Comparison of ENCODE assay signal across 8 mouse cellular contexts in genomic region chr8:111876355-111876948, GRCm38 (mm10). TPM values are rescaled to one million over a fixed set of nuclear protein-coding genes. Genes with fewer than 3 reads are reported as not detected.
DNase-seq lines count a peak whose midpoint lies in the region; ATAC-seq and TF ChIP-seq lines count a peak whose summit lies in the region.

Gene Tmem170 (minus strand): TSS chr8:111876750.

- TF ChIP-seq POLR2A in CH12.LX (IDR thresholded peaks at IDR 0.05; ENCODE audit: low read depth, low read length), result peak; percentile 74

- peak within 1 kb of the TSS; percentile 73 to 92 (median 77) for H3K4me3 ChIP-seq in CH12.LX (replicated peaks in 1 of 3; ENCODE audit: low read depth in 2 of 3, low read length in 2 of 3, poor library complexity in 1 of 3)
- peak within 1 kb of the TSS; percentile 55 for H3K4me3 ChIP-seq in forebrain, embryonic 11.5 days (ENCODE audit: low read depth, low read length)
- peak within 1 kb of the TSS; percentile 87 for H3K4me3 ChIP-seq in heart, embryonic 16.5 days (ENCODE audit: low read length)
- peak within 1 kb of the TSS; percentile 90 for H3K4me3 ChIP-seq in liver, embryonic 15.5 days (replicated peaks)
- H3K4me3 ChIP-seq in neural tube, embryonic 12.5 days, result peak within 1 kb of the TSS; percentile 80

- peak; percentile 99 for ATAC-seq in forebrain, embryonic 11.5 days (replicated peaks; ENCODE audit: low FRiP score)
- ATAC-seq in heart, embryonic 16.5 days (replicated peaks; ENCODE audit: extremely low read depth, insufficient read depth, low FRiP score), result peak; percentile 100
- peak; percentile 99 for ATAC-seq in liver, embryonic 15.5 days (ENCODE audit: insufficient read depth)
- peak; percentile 99 for ATAC-seq in neural tube, embryonic 12.5 days (ENCODE audit: low FRiP score, low read depth)

- H3K27ac ChIP-seq in CH12.LX (ENCODE audit: insufficient read depth, low read depth), result no peak within 1 kb of the TSS; the same call in 1 of the 2 replicates
- no peak within 1 kb of the TSS for H3K27ac ChIP-seq in forebrain, embryonic 11.5 days (ENCODE audit: low read depth, low read length)
- H3K27ac ChIP-seq in heart, embryonic 16.5 days (ENCODE audit: low read length), result peak within 1 kb of the TSS; percentile 70
- H3K27ac ChIP-seq in liver, embryonic 15.5 days (replicated peaks), result peak within 1 kb of the TSS; percentile 86
- no peak within 1 kb of the TSS for H3K27ac ChIP-seq in neural tube, embryonic 12.5 days

- no peaks in the 10 kb centered on the region for H3K27me3 ChIP-seq in CH12.LX (replicated peaks)
- H3K27me3 ChIP-seq in forebrain, embryonic 11.5 days (ENCODE audit: control insufficient read depth, insufficient read depth, low read length), result no peaks in the 10 kb centered on the region
- no peaks in the 10 kb centered on the region for H3K27me3 ChIP-seq in heart, embryonic 16.5 days (ENCODE audit: control insufficient read depth, insufficient read depth, low read length)
- H3K27me3 ChIP-seq in liver, embryonic 15.5 days, result no peaks in the 10 kb centered on the region
- no peaks in the 10 kb centered on the region for H3K27me3 ChIP-seq in neural tube, embryonic 12.5 days (replicated peaks)

- peak within 1 kb of the TSS; percentile 77 for H3K4me2 ChIP-seq in CH12.LX (ENCODE audit: insufficient read depth, low read depth, poor library complexity, severe bottlenecking)
- H3K4me2 ChIP-seq in forebrain, embryonic 11.5 days (ENCODE audit: low read depth, low read length, severe bottlenecking), result peak within 1 kb of the TSS; percentile 84
- H3K4me2 ChIP-seq in heart, embryonic 16.5 days (ENCODE audit: low read depth, low read length), result peak within 1 kb of the TSS; percentile 85
- peak within 1 kb of the TSS; percentile 96 for H3K4me2 ChIP-seq in liver, embryonic 15.5 days
- peak within 1 kb of the TSS; percentile 86 for H3K4me2 ChIP-seq in neural tube, embryonic 12.5 days (replicated peaks)

- TF ChIP-seq RAD21 in CH12.LX (IDR thresholded peaks at IDR 0.05; ENCODE audit: low read depth, low read length), result peak; percentile 60

- WGBS in forebrain, embryonic 11.5 days, result under 1% methylated on average over 47 of the region's 53 CpGs
- 0% methylated on average over 44 of the region's 53 CpGs for WGBS in heart, embryonic 16.5 days
- under 1% methylated on average over 53 of the region's 53 CpGs for WGBS in liver, embryonic 15.5 days (ENCODE audit: insufficient replicate concordance)
- whole genome bisulfite sequencing in neural tube, embryonic 12.5 days, result under 1% methylated on average over 53 of the region's 53 CpGs

- no peak for TF ChIP-seq EP300 in CH12.LX (IDR thresholded peaks at IDR 0.05; ENCODE audit: low read length)

- no peaks in the 10 kb centered on the region for H3K9me3 ChIP-seq in CH12.LX (replicated peaks; ENCODE audit: low read length)
- no peaks in the 10 kb centered on the region for H3K9me3 ChIP-seq in forebrain, embryonic 11.5 days (ENCODE audit: control insufficient read depth, low read length)
- H3K9me3 ChIP-seq in heart, embryonic 16.5 days (replicated peaks; ENCODE audit: control insufficient read depth, low read length), result no peaks in the 10 kb centered on the region
- no peaks in the 10 kb centered on the region for H3K9me3 ChIP-seq in liver, embryonic 15.5 days (replicated peaks)
- H3K9me3 ChIP-seq in neural tube, embryonic 12.5 days, result no peaks in the 10 kb centered on the region

- peak; percentile 99 for DNase-seq in CH12.LX (ENCODE audit: extremely low read depth)
- peak; percentile 99 for DNase-seq in c-Kit-positive CD71-positive TER-119-negative erythroid progenitor cells, embryonic 14.5 days (ENCODE audit: low read depth)
- peak; percentile 98 for DNase-seq in forebrain, embryonic 11.5 days (ENCODE audit: low spot score)
- DNase-seq in kidney, postnatal 36 days, result peak; percentile 98 to 99
- peak; percentile 93 for DNase-seq in telencephalon, adult 2 months (ENCODE audit: low read depth, low spot score)

- dilution Hi-C loops in CH12.LX (cut with MboI; ENCODE audit: extremely low pct_ligation_motif_present, extremely low pct_unique_long_range_greater_than_20kb, low sequenced_read_pairs), result no loop called here

- H3K4me1 ChIP-seq in CH12.LX (ENCODE audit: control insufficient read depth in 1 of 2, insufficient read depth in 2 of 2), result peaks cover 4 to 9% of the 10 kb centered on the region in 2 experiments; a peak in 3 of 4 replicates
- no peaks in the 10 kb centered on the region for H3K4me1 ChIP-seq in forebrain, embryonic 11.5 days (replicated peaks; ENCODE audit: control insufficient read depth, insufficient read depth, low read length)
- peaks cover 3% of the 10 kb centered on the region for H3K4me1 ChIP-seq in heart, embryonic 16.5 days (ENCODE audit: control insufficient read depth, insufficient read depth, low read length)
- H3K4me1 ChIP-seq in liver, embryonic 15.5 days (replicated peaks), result peaks cover 19% of the 10 kb centered on the region
- peaks cover 6% of the 10 kb centered on the region; the same call in 1 of the 2 replicates for H3K4me1 ChIP-seq in neural tube, embryonic 12.5 days

- in situ Hi-C loops in CH12.LX (cut with MboI; ENCODE audit: low pct_ligation_motif_present, low pct_unique_long_range_greater_than_20kb, low sequenced_read_pairs), result loop anchor here (10.0 kb wide), 1 partner anchor 118 kb away; the partner anchor contains the start of gene Adat1

- TF ChIP-seq CTCF in CH12.LX (conservative IDR thresholded peaks at IDR 0.05 in 1 of 2, IDR thresholded peaks at IDR 0.05 in 1 of 2; ENCODE audit: low read depth in 2 of 2, low read length in 2 of 2), result peak; percentile 63 to 93

- no peaks in the 10 kb centered on the region for H3K79me2 ChIP-seq in CH12.LX (replicated peaks; ENCODE audit: control insufficient read depth, extremely low read depth, insufficient read depth, poor library complexity, severe bottlenecking)

- H3K9ac ChIP-seq in CH12.LX (ENCODE audit: insufficient read depth, low read depth), result peak within 1 kb of the TSS; percentile 57
- peak within 1 kb of the TSS; percentile 48 for H3K9ac ChIP-seq in forebrain, embryonic 11.5 days (ENCODE audit: low read length)
- H3K9ac ChIP-seq in heart, embryonic 16.5 days (ENCODE audit: low read length), result peak within 1 kb of the TSS; percentile 75
- peak within 1 kb of the TSS; percentile 82 for H3K9ac ChIP-seq in liver, embryonic 15.5 days
- H3K9ac ChIP-seq in neural tube, embryonic 12.5 days, result peak within 1 kb of the TSS; percentile 70

- peaks cover 0 to 6% of the 10 kb centered on the region in 2 experiments for H3K36me3 ChIP-seq in CH12.LX (replicated peaks in 1 of 2; ENCODE audit: control insufficient read depth in 1 of 2, insufficient read depth in 1 of 2, low read length in 1 of 2)
- H3K36me3 ChIP-seq in forebrain, embryonic 11.5 days (ENCODE audit: control insufficient read depth, insufficient read depth, low read length), result no peaks in the 10 kb centered on the region
- no peaks in the 10 kb centered on the region for H3K36me3 ChIP-seq in heart, embryonic 16.5 days (ENCODE audit: control insufficient read depth, insufficient read depth)
- H3K36me3 ChIP-seq in liver, embryonic 15.5 days (replicated peaks), result no peaks in the 10 kb centered on the region
- no peaks in the 10 kb centered on the region for H3K36me3 ChIP-seq in neural tube, embryonic 12.5 days

TF ChIP-seq in CH12.LX, 34 proteins besides CTCF, POLR2A, EP300 and RAD21 (continues in another document):
- TF ChIP-seq USF1 (IDR thresholded peaks at IDR 0.05; ENCODE audit: low read depth, low read length) (no peak), TCF12 (IDR thresholded peaks at IDR 0.05; ENCODE audit: low read depth, low read length) (no peak; the same call in 1 of the 2 replicates), IRF4 (IDR thresholded peaks at IDR 0.05; ENCODE audit: low read depth, low read length) (no peak), HCFC1 (IDR thresholded peaks at IDR 0.05; ENCODE audit: low read depth, low read length) (no peak; the same call in 1 of the 2 replicates), JUN (IDR thresholded peaks at IDR 0.05; ENCODE audit: insufficient read depth, low read depth, low read length) (no peak), UBTF (IDR thresholded peaks at IDR 0.05; ENCODE audit: low read depth, low read length) (no peak), NRF1 (IDR thresholded peaks at IDR 0.05; ENCODE audit: low read depth, low read length) (peak; percentile 98), SMC3 (IDR thresholded peaks at IDR 0.05; ENCODE audit: low read depth, low read length) (no peak; the same call in 1 of the 2 replicates), ZNF384 (IDR thresholded peaks at IDR 0.05; ENCODE audit: low read depth, low read length) (no peak), GABPA (IDR thresholded peaks at IDR 0.05; ENCODE audit: insufficient replicate concordance, low read depth, low read length) (no peak), PAX5 (IDR thresholded peaks at IDR 0.05; ENCODE audit: low read length) (no peak), MEF2A (IDR thresholded peaks at IDR 0.05; ENCODE audit: borderline replicate concordance, low read depth, low read length) (0 out of 2 replicates have a peak, but pooled peaks have one; percentile 40), CHD2 (IDR thresholded peaks at IDR 0.05; ENCODE audit: low read length) (no peak), ZC3H11A (IDR thresholded peaks at IDR 0.05; ENCODE audit: low read depth, low read length) (no peak), NELFE (IDR thresholded peaks at IDR 0.05; ENCODE audit: low read depth, low read length) (peak; percentile 66; the same call in 1 of the 2 replicates), E2F4 (IDR thresholded peaks at IDR 0.05; ENCODE audit: insufficient replicate concordance, low read depth, low read length) (0 out of 2 replicates have a peak, but pooled peaks have one; percentile 60), RCOR1 (conservative IDR thresholded peaks at IDR 0.05; ENCODE audit: low read depth, low read length) (no peak), ZKSCAN1 (IDR thresholded peaks at IDR 0.05; ENCODE audit: borderline replicate concordance, low read depth, low read length) (no peak), BHLHE40 (IDR thresholded peaks at IDR 0.05; ENCODE audit: low read depth, low read length) (no peak), USF2 (conservative IDR thresholded peaks at IDR 0.05; ENCODE audit: low read depth, low read length) (no peak), POLR2AphosphoS2 (IDR thresholded peaks at IDR 0.05; ENCODE audit: low read depth, low read length) (no peak), CHD1 (IDR thresholded peaks at IDR 0.05; ENCODE audit: low read depth, low read length) (no peak), MAZ (IDR thresholded peaks at IDR 0.05; ENCODE audit: low read depth, low read length) (0 out of 2 replicates have a peak, but pooled peaks have one; percentile 2)

RNA-seq across cellular contexts. Expression of gene Tmem170, which starts in this region (rescaled TPM):
- total RNA-seq in CH12.LX (2012; rRNA removed) (2.2 and 2.4 TPM in 2 replicates), CH12.LX (2014; rRNA removed) (2.1 and 2.5 TPM in 2 replicates)
- 1.2 and 1.6 TPM in 2 replicates for polyA plus RNA-seq in CH12.LX (2012; ENCODE audit: insufficient read length, low read depth)
- 8.5 and 11.1 TPM in 2 replicates for polyA plus RNA-seq in forebrain, embryonic 11.5 days (2014; fragmentation: Nextera tagmentation; extraction: Ambion mirVana)
- polyA plus RNA-seq in heart, embryonic 16.5 days (2015; fragmentation: Nextera tagmentation; extraction: Ambion mirVana), result 3.4 and 3.8 TPM in 2 replicates
- polyA plus RNA-seq in liver, embryonic 15.5 days (2015; fragmentation: Nextera tagmentation; extraction: Ambion mirVana), result 3.6 and 4.4 TPM in 2 replicates
- 6.0 and 7.8 TPM in 2 replicates for polyA plus RNA-seq in neural tube, embryonic 12.5 days (2016; fragmentation: Nextera tagmentation; extraction: Ambion mirVana)

Comparison
In these comparisons a context has a peak if more than half of its experiments do, and no peak if none do; other contexts are left out.
1. H3K27ac ChIP-seq: peak in heart, embryonic 16.5 days (single experiment) and liver, embryonic 15.5 days (single experiment); none in CH12.LX (single experiment), forebrain, embryonic 11.5 days (single experiment) and neural tube, embryonic 12.5 days (single experiment).
2. Peak in every context shown above with its lines, with median percentiles within 50 percentile points of each other: DNase-seq, H3K4me2 ChIP-seq, H3K4me3 ChIP-seq, H3K9ac ChIP-seq and ATAC-seq.